Mouse (Mus musculus) midbrain, embryonic 12.5 days (tissue): ENCODE data around the gene Idua. TPM values are rescaled to one million over a fixed set of nuclear protein-coding genes. Genes with fewer than 3 reads are reported as not detected.
A peak's percentile ranks its signal among the peaks of the same experiment; 100 is the strongest.

Source experiments
- ATAC-seq: fragments of 200-750 bp; cut with Nextera tagmentation; 2 replicates; pipeline ENCODE4 v1.8.0; 2017; ENCODE audit warnings: low read depth, moderate TSS enrichment, moderate library complexity; ENCODE audit not compliant: low FRiP score
- H3K27ac ChIP-seq: fragments of 300-500 bp; sonication (generic); replicated peaks from 2 replicates; pipeline ENCODE4 v1.5.1; 2016; ENCODE audit warnings: mild to moderate bottlenecking
- H3K27me3 ChIP-seq: fragments of 300-500 bp; sonication (generic); 2 replicates; pipeline ENCODE4 v1.6.1; 2016; ENCODE audit warnings: mild to moderate bottlenecking
- H3K36me3 ChIP-seq: fragments of 300-500 bp; sonication (generic); 2 replicates; pipeline ENCODE4 v1.6.1; 2016
- H3K4me1 ChIP-seq: fragments of 300-500 bp; sonication (generic); 2 replicates; pipeline ENCODE4 v1.6.1; 2016
- H3K4me2 ChIP-seq: fragments of 300-500 bp; sonication (generic); replicated peaks from 2 replicates; pipeline ENCODE4 v1.6.1; 2016; ENCODE audit warnings: mild to moderate bottlenecking, moderate library complexity
- H3K4me3 ChIP-seq: fragments of 300-500 bp; sonication (generic); 2 replicates; pipeline ENCODE4 v1.5.1; 2016; ENCODE audit warnings: mild to moderate bottlenecking
- H3K9ac ChIP-seq: fragments of 300-500 bp; sonication (generic); replicated peaks from 2 replicates; pipeline ENCODE4 v1.6.1; 2016; ENCODE audit warnings: mild to moderate bottlenecking, moderate library complexity
- H3K9me3 ChIP-seq: fragments of 300-500 bp; sonication (generic); 2 replicates; pipeline ENCODE4 v1.6.1; 2016; ENCODE audit warnings: mild to moderate bottlenecking
- WGBS: fragments of 180-500 bp; shearing (Covaris S2); methylation state at CpG from one replicate; pipeline ENCODE4 v1.1.7; 2016; 5-methylcytosine and 5-hydroxymethylcytosine counted together
- polyA plus RNA-seq: library from polyadenylated mRNA; unstranded; fragments of >200 nt; fragmentation: Nextera tagmentation; extraction: Ambion mirVana; gene quantifications from 2 replicates; pipeline ENCODE4 v1.2.1, GENCODE M21; 2016

Idua gene
- polyA plus RNA-seq, 1 experiment from 2014 or later = 12.3 TPM

- no peak overlapping the region for H3K9ac ChIP-seq
- H3K4me1 ChIP-seq = no peaks in the 10 kb centered on the region
- no peaks in the 10 kb centered on the region for H3K27me3 ChIP-seq
- H3K27ac ChIP-seq = no peak overlapping the region
- H3K36me3 ChIP-seq = peaks cover 59% of the 10 kb centered on the region
- H3K4me2 ChIP-seq = no peak overlapping the region
- H3K4me3 ChIP-seq = no peak overlapping the region
- no peaks in the 10 kb centered on the region for H3K9me3 ChIP-seq
- ATAC-seq = no peak
- 95% methylated on average over 9 of the region's 9 CpGs for WGBS
These were observed 14.3 kb upstream of the Idua start for GRCm38 (mm10) chr5:108645651-108646342.

GRCm38 (mm10) chr5:108646343-108646660, 13.8 kb upstream of the Idua start:
- no peak for ATAC-seq
- Histone ChIP-seq H3K4me3 (no peak overlapping the region), H3K27me3 (no peaks in the 10 kb centered on the region), H3K4me1 (no peaks in the 10 kb centered on the region), H3K27ac (no peak overlapping the region), H3K4me2 (no peak overlapping the region), H3K9ac (no peak overlapping the region), H3K9me3 (no peaks in the 10 kb centered on the region), H3K36me3 (peaks cover 59% of the 10 kb centered on the region)
- WGBS = 95% methylated on average over 3 of the region's 3 CpGs

- Histone ChIP-seq H3K27ac (no peak overlapping the region), H3K4me2 (no peak overlapping the region), H3K4me3 (no peak overlapping the region), H3K27me3 (no peaks in the 10 kb centered on the region), H3K36me3 (peaks cover 62% of the 10 kb centered on the region), H3K9me3 (no peaks in the 10 kb centered on the region), H3K4me1 (no peaks in the 10 kb centered on the region), H3K9ac (no peak overlapping the region)
- no peak for ATAC-seq
- WGBS = 95% methylated on average over 2 of the region's 2 CpGs
These were observed 12.8 kb upstream of the Idua start for GRCm38 (mm10) chr5:108647311-108647710.

- H3K9ac ChIP-seq = no peak overlapping the region
- H3K4me3 ChIP-seq = no peak overlapping the region
- H3K4me1 ChIP-seq = no peaks in the 10 kb centered on the region
- H3K9me3 ChIP-seq = no peaks in the 10 kb centered on the region
- WGBS = 92% methylated on average over 2 of the region's 2 CpGs
- H3K27me3 ChIP-seq = no peaks in the 10 kb centered on the region
- H3K27ac ChIP-seq = no peak overlapping the region
- no peak for ATAC-seq
- no peak overlapping the region for H3K4me2 ChIP-seq
- H3K36me3 ChIP-seq = peaks cover 68% of the 10 kb centered on the region
These were observed 12.2 kb upstream of the Idua start for GRCm38 (mm10) chr5:108647820-108648465.

GRCm38 (mm10) chr5:108648937-108649576, 11.1 kb upstream of the Idua start:
- no peak overlapping the region for H3K4me2 ChIP-seq
- no peaks in the 10 kb centered on the region for H3K9me3 ChIP-seq
- H3K27ac ChIP-seq = no peak overlapping the region
- no peak overlapping the region for H3K4me3 ChIP-seq
- H3K36me3 ChIP-seq = peaks cover 69% of the 10 kb centered on the region
- H3K4me1 ChIP-seq = no peaks in the 10 kb centered on the region
- WGBS = 89% methylated on average over 11 of the region's 11 CpGs
- H3K27me3 ChIP-seq = no peaks in the 10 kb centered on the region
- no peak overlapping the region for H3K9ac ChIP-seq
- no peak for ATAC-seq

GRCm38 (mm10) chr5:108650341-108650740, 9.8 kb upstream of the Idua start:
- Histone ChIP-seq H3K4me3 (no peak overlapping the region), H3K4me1 (no peaks in the 10 kb centered on the region), H3K4me2 (no peak overlapping the region), H3K27ac (no peak overlapping the region), H3K9me3 (no peaks in the 10 kb centered on the region), H3K36me3 (peaks cover 76% of the 10 kb centered on the region), H3K9ac (no peak overlapping the region), H3K27me3 (no peaks in the 10 kb centered on the region)
- WGBS = 89% methylated on average over 7 of the region's 7 CpGs
- no peak for ATAC-seq

GRCm38 (mm10) chr5:108651136-108651720, 8.9 kb upstream of the Idua start:
- Histone ChIP-seq H3K27ac (no peak overlapping the region), H3K9me3 (no peaks in the 10 kb centered on the region), H3K4me1 (no peaks in the 10 kb centered on the region), H3K36me3 (peaks cover 76% of the 10 kb centered on the region), H3K4me3 (no peak overlapping the region), H3K27me3 (no peaks in the 10 kb centered on the region), H3K4me2 (no peak overlapping the region), H3K9ac (no peak overlapping the region)
- WGBS = 82% methylated on average over 5 of the region's 5 CpGs
- no peak for ATAC-seq

GRCm38 (mm10) chr5:108651823-108652222, 8.3 kb upstream of the Idua start:
- Histone ChIP-seq H3K27ac (no peak overlapping the region), H3K27me3 (no peaks in the 10 kb centered on the region), H3K9ac (no peak overlapping the region), H3K36me3 (peaks cover 78% of the 10 kb centered on the region), H3K4me1 (no peaks in the 10 kb centered on the region), H3K9me3 (no peaks in the 10 kb centered on the region), H3K4me3 (no peak overlapping the region), H3K4me2 (no peak overlapping the region)
- 68% methylated on average over 1 of the region's 1 CpGs for WGBS
- ATAC-seq = peak; percentile 43; the same call in 1 of the 2 replicates

- Histone ChIP-seq H3K9me3 (no peaks in the 10 kb centered on the region), H3K9ac (no peak overlapping the region), H3K36me3 (peaks cover 84% of the 10 kb centered on the region), H3K27ac (no peak overlapping the region), H3K4me2 (no peak overlapping the region), H3K4me1 (peaks cover 2% of the 10 kb centered on the region; the same call in 1 of the 2 replicates), H3K4me3 (no peak overlapping the region), H3K27me3 (no peaks in the 10 kb centered on the region)
- ATAC-seq = no peak
- WGBS = 82% methylated on average over 6 of the region's 6 CpGs
These were observed 6.8 kb upstream of the Idua start for GRCm38 (mm10) chr5:108653341-108653740.

GRCm38 (mm10) chr5:108654444-108654990, 5.6 kb upstream of the Idua start:
- Histone ChIP-seq H3K9ac (no peak overlapping the region), H3K4me2 (no peak overlapping the region), H3K4me3 (no peak overlapping the region), H3K9me3 (no peaks in the 10 kb centered on the region), H3K36me3 (peaks cover 72% of the 10 kb centered on the region), H3K27ac (no peak overlapping the region), H3K4me1 (peaks cover 14% of the 10 kb centered on the region), H3K27me3 (no peaks in the 10 kb centered on the region)
- 92% methylated on average over 10 of the region's 10 CpGs for WGBS
- no peak for ATAC-seq

- H3K9me3 ChIP-seq = no peaks in the 10 kb centered on the region
- H3K4me3 ChIP-seq = no peak overlapping the region
- H3K4me1 ChIP-seq = peaks cover 21% of the 10 kb centered on the region
- no peak overlapping the region for H3K27ac ChIP-seq
- ATAC-seq = no peak
- H3K27me3 ChIP-seq = no peaks in the 10 kb centered on the region
- 96% methylated on average over 9 of the region's 9 CpGs for WGBS
- no peak overlapping the region for H3K9ac ChIP-seq
- no peak overlapping the region for H3K4me2 ChIP-seq
- H3K36me3 ChIP-seq = peaks cover 65% of the 10 kb centered on the region
These were observed 4.8 kb upstream of the Idua start for GRCm38 (mm10) chr5:108655381-108655780.
